Mouse (Mus musculus) kidney, adult 18-20 months (tissue): Measurements from ENCODE around the gene Olfr1367.

Source experiments
- DNase-seq: peaks from one replicate; pipeline ENCODE4 v3.0.0; 2021

The Olfr1367 gene

DNA sequence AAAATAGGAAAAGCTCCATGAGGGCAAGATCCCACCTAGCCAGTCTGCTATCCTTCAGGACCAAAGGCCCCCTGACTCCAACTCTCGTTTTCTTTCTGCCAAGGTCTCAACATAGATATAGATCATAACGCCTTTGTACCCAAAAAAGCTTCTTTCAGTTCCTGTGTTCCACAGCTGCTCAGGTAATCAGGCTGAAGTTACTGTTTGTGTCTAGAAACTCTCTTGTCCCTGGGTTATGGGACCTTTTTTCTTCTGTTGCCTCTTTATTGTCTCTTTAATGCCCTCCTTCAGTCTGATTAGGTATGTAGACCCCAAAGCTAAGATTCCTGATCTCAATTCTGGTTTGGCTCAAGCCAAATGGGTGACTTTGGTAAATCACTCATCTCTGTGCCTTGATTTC lies 50.8 kb downstream of the Olfr1367 start:
- no peak for DNase-seq
